Mouse (Mus musculus) forebrain, embryonic 11.5 days (tissue): ENCODE results near the gene Gsta1. TPM values are rescaled to one million over a fixed set of nuclear protein-coding genes. Genes with fewer than 3 reads are reported as not detected.
A peak's percentile ranks its signal among the peaks of the same experiment; 100 is the strongest.
"Not testable (repeated sequence)": the region's sequence is repeated elsewhere in the genome, so short reads cannot be mapped to it uniquely, and the experiment has no call there.

Experiments
- ATAC-seq: fragments of 200-750 bp; cut with Nextera tagmentation; replicated peaks from 2 replicates; pipeline ENCODE4 v1.8.0; 2017; ENCODE audit warnings: moderate TSS enrichment; ENCODE audit not compliant: low FRiP score
- DNase-seq: peaks from one replicate; pipeline ENCODE4 v3.0.0-alpha.2; 2017; ENCODE audit warnings: low spot score
- H3K27ac ChIP-seq: fragments of 300-500 bp; sonication (generic); 2 replicates; pipeline ENCODE4 v1.5.1; 2014; ENCODE audit warnings: low read depth, low read length
- H3K27me3 ChIP-seq: fragments of 300-500 bp; sonication (generic); 2 replicates; pipeline ENCODE4 v1.6.1; 2014; ENCODE audit warnings: mild to moderate bottlenecking, low read length, mixed read lengths; ENCODE audit not compliant: control insufficient read depth, insufficient read depth
- H3K36me3 ChIP-seq: fragments of 300-500 bp; sonication (generic); 2 replicates; pipeline ENCODE4 v1.6.1; 2014; ENCODE audit warnings: mild to moderate bottlenecking, low read length, moderate library complexity, mixed read lengths; ENCODE audit not compliant: control insufficient read depth, insufficient read depth
- H3K4me1 ChIP-seq: fragments of 300-500 bp; sonication (generic); replicated peaks from 2 replicates; pipeline ENCODE4 v1.6.1; 2014; ENCODE audit warnings: low read length, mixed read lengths; ENCODE audit not compliant: control insufficient read depth, insufficient read depth
- H3K4me2 ChIP-seq: fragments of 300-500 bp; sonication (generic); 2 replicates; pipeline ENCODE4 v1.6.1; 2014; ENCODE audit warnings: low read depth, mild to moderate bottlenecking, low read length, moderate library complexity, mixed read lengths; ENCODE audit not compliant: severe bottlenecking
- H3K4me3 ChIP-seq: fragments of 300-500 bp; sonication (generic); 2 replicates; pipeline ENCODE4 v1.5.1; 2014; ENCODE audit warnings: low read depth, low read length
- H3K9ac ChIP-seq: fragments of 300-500 bp; sonication (generic); 2 replicates; pipeline ENCODE4 v1.6.1; 2014; ENCODE audit warnings: low read length
- H3K9me3 ChIP-seq: fragments of 300-500 bp; sonication (generic); 2 replicates; pipeline ENCODE4 v1.6.1; 2016; ENCODE audit warnings: low read length, mixed read lengths; ENCODE audit not compliant: control insufficient read depth
- WGBS: fragments of 180-500 bp; shearing (Covaris S2); extraction: QIAGEN DNeasy Blood & Tissue Kit; methylation state at CpG from one replicate; pipeline ENCODE4 v1.1.7; 2014; 5-methylcytosine and 5-hydroxymethylcytosine counted together
- polyA plus RNA-seq: library from polyadenylated mRNA; unstranded; fragments of >200 nt; fragmentation: Nextera tagmentation; extraction: Ambion mirVana; gene quantifications from 2 replicates; pipeline ENCODE4 v1.2.1, GENCODE M21; 2014

Gsta1 gene
- polyA plus RNA-seq, 1 experiment from 2014 or later = not detected

DNA sequence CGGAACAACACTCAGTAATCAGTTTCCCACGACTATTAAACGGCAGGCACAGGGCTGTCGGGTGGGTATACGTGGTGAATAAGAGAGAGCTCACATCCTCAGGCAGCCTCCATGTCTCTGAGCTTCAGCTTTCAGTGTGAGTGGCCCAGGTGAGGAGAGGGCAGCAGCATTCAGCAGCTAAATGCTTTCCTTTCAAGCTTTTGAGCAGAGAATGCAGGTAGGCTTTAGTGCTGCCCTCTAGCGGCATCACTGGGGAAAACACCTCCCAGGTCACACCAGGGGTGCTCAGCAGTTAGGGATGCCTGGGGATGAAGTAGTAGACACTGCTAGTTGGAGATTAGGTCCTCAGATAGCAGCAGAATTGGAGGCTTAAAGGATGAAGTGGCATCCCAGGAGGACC is 29.2 kb downstream of the Gsta1 start:
- 0% methylated on average over 1 of the region's 6 CpGs for whole genome bisulfite sequencing
- not testable (repeated sequence) for H3K9ac ChIP-seq, H3K9me3 ChIP-seq, DNase-seq, H3K27me3 ChIP-seq, H3K4me2 ChIP-seq, H3K4me1 ChIP-seq, H3K27ac ChIP-seq, H3K4me3 ChIP-seq, H3K36me3 ChIP-seq
- 0 out of 2 replicates have a peak, but pooled peaks have one; percentile 51 for ATAC-seq

DNA sequence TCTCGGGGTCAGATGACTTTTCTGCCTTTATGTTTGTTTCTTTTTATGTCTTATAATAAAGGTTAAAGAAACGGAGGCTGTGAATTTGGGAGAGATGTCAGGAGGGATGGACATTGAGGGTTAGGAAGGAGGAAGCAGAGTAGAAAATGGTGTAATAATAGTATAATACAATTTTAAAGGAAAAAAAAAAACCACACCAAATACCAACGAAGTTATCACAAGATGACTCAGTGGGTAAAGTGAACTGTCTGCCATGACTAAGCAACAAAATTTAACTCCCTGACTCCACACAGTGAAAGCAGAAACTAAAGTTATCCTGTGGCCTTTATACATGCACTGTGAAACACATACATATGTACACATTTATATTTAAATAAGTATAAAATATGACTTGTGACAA is 40.5 kb downstream of the Gsta1 start:
- H3K9me3 ChIP-seq, H3K4me3 ChIP-seq, ATAC-seq, H3K9ac ChIP-seq, DNase-seq, H3K36me3 ChIP-seq, H3K27me3 ChIP-seq, H3K27ac ChIP-seq, H3K4me1 ChIP-seq, H3K4me2 ChIP-seq: not testable (repeated sequence)
- 88% methylated on average over 3 of the region's 3 CpGs for WGBS

DNA sequence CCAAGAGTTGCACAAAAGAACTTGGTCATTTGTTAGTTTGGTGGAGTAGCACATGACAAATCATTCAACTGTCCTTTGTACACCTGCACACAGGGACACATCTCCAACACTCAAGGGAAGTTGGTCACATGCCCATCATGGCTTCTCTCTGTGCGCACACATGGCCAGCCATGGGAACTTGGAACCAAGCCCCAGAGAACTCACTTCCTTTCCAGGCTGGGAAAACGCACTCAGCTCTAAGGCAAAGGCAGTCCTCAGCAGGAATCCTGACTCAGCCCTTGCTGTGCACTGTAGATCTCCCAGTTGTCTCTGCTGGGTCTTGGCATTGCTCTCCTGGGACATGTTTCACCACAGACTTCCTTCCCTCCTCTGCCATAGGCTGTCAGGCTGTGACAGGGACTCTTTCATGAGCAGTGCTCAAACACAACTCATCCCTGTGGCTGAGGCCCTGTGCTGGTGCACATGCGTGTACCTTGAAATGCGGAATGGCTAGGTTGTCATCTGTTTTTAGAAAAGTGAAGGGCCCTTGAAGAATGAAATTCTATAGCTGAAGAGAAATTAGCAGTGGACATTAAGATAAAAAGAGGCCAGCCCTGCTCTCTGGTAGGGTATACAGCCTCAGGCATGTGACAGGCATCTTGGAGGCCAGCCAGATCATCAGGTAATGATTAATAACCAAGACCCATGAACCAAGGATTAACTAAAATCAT is 51.7 kb downstream of the Gsta1 start:
- ATAC-seq, H3K4me3 ChIP-seq, H3K27ac ChIP-seq, H3K36me3 ChIP-seq, H3K4me1 ChIP-seq, H3K9ac ChIP-seq, DNase-seq, H3K27me3 ChIP-seq, H3K4me2 ChIP-seq, H3K9me3 ChIP-seq: not testable (repeated sequence)
- 93% methylated on average over 4 of the region's 4 CpGs for WGBS

DNA sequence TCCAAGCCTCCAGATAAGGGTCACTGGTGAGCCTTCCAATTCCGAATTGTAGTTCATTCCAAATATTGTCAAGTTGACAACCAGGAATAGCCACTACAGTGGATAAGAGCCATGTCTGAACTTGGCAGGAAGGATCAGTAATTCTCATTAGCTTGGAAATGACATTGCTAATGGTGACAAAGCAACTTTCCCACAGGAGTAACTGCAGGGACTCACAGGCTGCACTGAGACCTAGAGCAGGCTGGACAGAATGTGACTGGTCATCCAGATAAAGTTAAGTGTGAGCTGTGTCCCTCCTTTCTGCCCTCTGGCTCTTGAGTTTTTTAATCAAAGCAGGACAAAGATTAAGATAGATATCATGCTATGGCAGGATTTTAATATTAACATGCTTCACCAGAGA is 58.6 kb downstream of the Gsta1 start:
- not testable (repeated sequence) for DNase-seq, H3K27me3 ChIP-seq, H3K9ac ChIP-seq, H3K4me1 ChIP-seq, ATAC-seq, H3K36me3 ChIP-seq, H3K4me2 ChIP-seq, H3K9me3 ChIP-seq, H3K27ac ChIP-seq, H3K4me3 ChIP-seq
- 77% methylated on average over 1 of the region's 1 CpGs for WGBS

DNA sequence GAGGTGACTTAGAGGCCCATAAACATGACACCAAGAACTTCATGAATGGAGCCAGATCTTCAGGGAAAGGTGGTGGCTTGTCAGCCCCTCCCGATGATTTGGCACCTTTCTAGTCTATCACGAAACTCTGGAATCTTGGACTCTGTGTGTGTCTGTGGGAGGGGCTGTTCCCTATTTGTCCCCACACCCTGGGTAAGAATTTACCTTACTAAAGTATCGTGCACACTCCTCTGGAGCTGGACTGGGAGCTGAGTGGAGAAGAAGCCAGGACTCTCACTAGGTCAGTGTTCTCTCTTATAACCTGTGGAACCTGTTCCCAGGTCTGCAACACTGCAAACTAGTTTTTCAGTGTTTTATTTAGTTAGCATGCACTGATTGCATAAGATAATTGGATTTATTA is 59.3 kb downstream of the Gsta1 start, which contains the start of gene Gm10639:
Gene Gm10639 (plus strand): TSS at position 201 of the 400 bp plus-strand sequence.
- H3K27ac ChIP-seq, DNase-seq, ATAC-seq, H3K9me3 ChIP-seq, H3K9ac ChIP-seq, H3K27me3 ChIP-seq, H3K4me2 ChIP-seq, H3K36me3 ChIP-seq, H3K4me3 ChIP-seq, H3K4me1 ChIP-seq: not testable (repeated sequence)
- 81% methylated on average over 3 of the region's 3 CpGs for WGBS

Other genes starting within 250 kb of the Gsta1 start
- not detected in 2 replicates for gene Gcm1, start 178.7 kb upstream of the Gsta1 start, polyA plus RNA-seq
- 29.8 and 30.8 TPM in 2 replicates for gene Fbxo9, start 121.6 kb upstream of the Gsta1 start, polyA plus RNA-seq
- gene Ick, start 121.5 kb upstream of the Gsta1 start, polyA plus RNA-seq = 33.9 and 35.0 TPM in 2 replicates
- 55.0 and 58.5 TPM in 2 replicates for gene Gsta4, start 47.9 kb upstream of the Gsta1 start, polyA plus RNA-seq
- gene Gm3776, start 26.5 kb downstream of the Gsta1 start, polyA plus RNA-seq = not detected in 2 replicates
- gene Gm10639, start 59.3 kb downstream of the Gsta1 start, polyA plus RNA-seq = not detected in 2 replicates
- not detected in 2 replicates for gene Omt2a, start 84.1 kb downstream of the Gsta1 start, polyA plus RNA-seq
- not detected in 2 replicates for gene Omt2b, start 96.9 kb downstream of the Gsta1 start, polyA plus RNA-seq
- gene Gsta2, start 125.1 kb downstream of the Gsta1 start, polyA plus RNA-seq = not detected in 2 replicates
- 0.48 and 0.65 TPM in 2 replicates for gene Dppa5a, start 137.5 kb downstream of the Gsta1 start, polyA plus RNA-seq
- 4.7 and 5.2 TPM in 2 replicates for gene Ooep, start 148.1 kb downstream of the Gsta1 start, polyA plus RNA-seq
- gene Ddx43, start 165.1 kb downstream of the Gsta1 start, polyA plus RNA-seq = 0.28 and 0.49 TPM in 2 replicates
- gene Cgas, start 212.6 kb downstream of the Gsta1 start, polyA plus RNA-seq = 0.39 and 0.44 TPM in 2 replicates
- gene Mto1, start 217.6 kb downstream of the Gsta1 start, polyA plus RNA-seq = 28.0 and 30.6 TPM in 2 replicates
- gene Gm17324, start 218.1 kb downstream of the Gsta1 start, polyA plus RNA-seq = 0.72 and 0.80 TPM in 2 replicates